Mouse (Mus musculus): Measurements from ENCODE around the gene Erbb3.

GRCm38 (mm10) chr10:128544674-128545569, 44.5 kb downstream of the Erbb3 start:
- TF ChIP-seq CTCF (conservative IDR thresholded peaks at IDR 0.05; ENCODE audit: low read length), result no peak
- no peak for TF ChIP-seq NANOG (IDR thresholded peaks at IDR 0.05; ENCODE audit: borderline replicate concordance, low read length)
- no peak for TF ChIP-seq POU5F1 (IDR thresholded peaks at IDR 0.05; ENCODE audit: borderline replicate concordance, low read length)

Data from E14TG2a.4 (cell line).